Mouse (Mus musculus): ENCODE data around the gene Itih3. TPM values are rescaled to one million over a fixed set of nuclear protein-coding genes. Genes with fewer than 3 reads are reported as not detected.

Itih3 gene
- polyA plus RNA-seq, 1 experiment from 2014 or later, result 2.5 TPM

DNA sequence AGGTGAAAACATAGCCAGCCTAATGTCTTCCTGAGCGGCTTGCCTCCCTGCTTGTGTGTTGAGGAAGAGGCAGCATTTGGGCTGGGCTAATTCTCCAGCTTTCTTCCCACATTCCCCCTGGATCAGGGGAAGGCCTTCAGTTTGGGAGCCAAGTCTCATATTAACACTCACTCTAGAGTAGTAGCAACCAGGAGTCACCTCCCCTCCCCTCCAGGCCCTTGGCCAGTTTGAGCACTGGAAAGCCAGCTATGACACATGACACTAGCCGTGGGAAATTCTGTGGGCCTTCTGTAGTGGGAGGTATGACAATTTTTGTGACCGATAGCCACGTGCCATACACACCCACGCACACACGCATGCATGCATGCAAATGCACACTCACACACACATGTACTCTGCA, 17.6 kb downstream of the Itih3 start:
- ATAC-seq (ENCODE audit: low FRiP score), result no peak

DNA sequence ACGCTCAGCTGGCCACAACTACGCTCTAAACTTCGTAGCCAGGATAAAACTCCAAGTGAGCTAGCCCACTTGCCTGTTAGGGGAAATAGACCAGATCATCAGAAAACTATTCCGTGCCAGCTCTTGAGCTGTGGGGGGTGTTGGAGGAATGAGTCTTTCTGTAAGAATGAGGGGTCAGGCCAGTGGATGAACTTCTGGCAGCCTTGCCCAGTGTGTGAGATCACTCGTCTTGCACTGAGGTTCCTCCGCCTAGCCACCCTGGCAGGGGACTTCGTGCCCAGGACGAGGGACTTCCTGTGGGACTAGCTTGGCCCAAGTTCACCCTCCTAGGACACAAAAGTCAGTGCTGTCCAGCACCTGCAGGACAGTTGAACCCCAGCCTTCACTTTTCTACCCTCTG, 19.3 kb downstream of the Itih3 start:
- Histone ChIP-seq H3K4me2 (replicated peaks) (no peak overlapping the region), H3K27me3 (ENCODE audit: control insufficient read depth, insufficient read depth, low read length) (no peaks in the 10 kb centered on the region), H3K4me1 (replicated peaks; ENCODE audit: control insufficient read depth, insufficient read depth, low read length) (no peaks in the 10 kb centered on the region), H3K9ac (no peak overlapping the region), H3K9me3 (ENCODE audit: control insufficient read depth, low read length) (0 out of 2 replicates have a peak, but pooled peaks cover 4% of the 10 kb centered on the region), H3K4me3 (replicated peaks; ENCODE audit: low read length) (no peak overlapping the region), H3K27ac (no peak overlapping the region), H3K36me3 (replicated peaks; ENCODE audit: control insufficient read depth, insufficient read depth) (no peaks in the 10 kb centered on the region)
- no peak for ATAC-seq (ENCODE audit: low FRiP score)
- DNase-seq (ENCODE audit: low spot score), result no peak
- WGBS, result 82% methylated on average over 8 of the region's 8 CpGs

More for the DNA sequence above, 17.6 kb downstream of the Itih3 start:
- no peak for DNase-seq (ENCODE audit: low spot score)
- Histone ChIP-seq H3K9ac (no peak overlapping the region), H3K9me3 (ENCODE audit: control insufficient read depth, low read length) (no peaks in the 10 kb centered on the region), H3K27ac (no peak overlapping the region), H3K4me2 (replicated peaks) (no peak overlapping the region), H3K36me3 (replicated peaks; ENCODE audit: control insufficient read depth, insufficient read depth) (no peaks in the 10 kb centered on the region), H3K27me3 (ENCODE audit: control insufficient read depth, insufficient read depth, low read length) (no peaks in the 10 kb centered on the region), H3K4me1 (replicated peaks; ENCODE audit: control insufficient read depth, insufficient read depth, low read length) (no peaks in the 10 kb centered on the region), H3K4me3 (replicated peaks; ENCODE audit: low read length) (no peak overlapping the region)
- 92% methylated on average over 6 of the region's 6 CpGs for WGBS

DNA sequence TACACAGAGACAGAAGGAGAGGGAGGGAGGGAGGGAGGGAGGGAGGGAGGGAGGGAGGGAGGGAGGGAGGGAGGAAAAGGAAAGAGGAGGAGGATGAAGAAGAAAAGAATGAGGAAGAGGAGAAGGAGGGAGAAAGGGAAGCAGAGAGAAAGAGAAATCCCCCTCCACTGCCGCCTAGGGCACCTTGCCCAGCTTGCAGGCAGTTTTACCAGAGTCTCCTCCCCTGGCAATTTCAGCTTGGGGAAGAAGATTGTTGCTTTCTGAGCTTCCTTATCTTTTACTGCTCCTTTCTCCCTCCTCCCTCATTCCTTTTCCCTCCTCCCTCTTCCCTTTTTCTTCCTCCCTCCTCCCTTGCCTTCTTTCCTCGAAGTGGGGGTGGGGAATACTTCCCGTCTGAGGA, 20.5 kb downstream of the Itih3 start:
- Histone ChIP-seq H3K4me3 (replicated peaks; ENCODE audit: low read length) (no peak overlapping the region), H3K27me3 (ENCODE audit: control insufficient read depth, insufficient read depth, low read length) (no peaks in the 10 kb centered on the region), H3K27ac (no peak overlapping the region), H3K4me2 (replicated peaks) (no peak overlapping the region), H3K9ac (no peak overlapping the region), H3K36me3 (replicated peaks; ENCODE audit: control insufficient read depth, insufficient read depth) (no peaks in the 10 kb centered on the region), H3K9me3 (ENCODE audit: control insufficient read depth, low read length) (0 out of 2 replicates have a peak, but pooled peaks cover 6% of the 10 kb centered on the region), H3K4me1 (replicated peaks; ENCODE audit: control insufficient read depth, insufficient read depth, low read length) (no peaks in the 10 kb centered on the region)
- no peak for DNase-seq (ENCODE audit: low spot score)
- no peak for ATAC-seq (ENCODE audit: low FRiP score)
- WGBS, result 79% methylated on average over 3 of the region's 3 CpGs

DNA sequence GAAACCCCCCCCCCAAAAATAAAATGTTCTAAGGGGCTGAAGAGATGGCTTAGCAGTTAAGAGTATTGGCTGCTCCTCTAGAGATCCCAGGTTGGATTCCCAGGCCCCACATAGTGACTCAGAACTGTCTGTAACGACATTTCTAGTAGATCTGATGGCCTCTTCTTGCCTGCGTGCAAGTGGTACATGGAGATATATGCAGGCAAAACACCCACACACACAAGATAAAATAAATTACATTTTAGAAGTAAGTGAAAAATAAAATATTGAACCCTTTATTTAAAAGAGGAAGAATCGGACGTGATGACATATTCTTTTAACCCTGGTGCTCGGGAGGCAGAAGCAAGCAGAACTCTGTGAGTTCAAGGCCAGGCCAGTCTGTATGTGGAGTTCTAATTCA, 20.9 kb downstream of the Itih3 start:
- 91% methylated on average over 5 of the region's 5 CpGs for WGBS
- ATAC-seq (ENCODE audit: low FRiP score), result no peak
- H3K9ac ChIP-seq, result no peak overlapping the region

DNA sequence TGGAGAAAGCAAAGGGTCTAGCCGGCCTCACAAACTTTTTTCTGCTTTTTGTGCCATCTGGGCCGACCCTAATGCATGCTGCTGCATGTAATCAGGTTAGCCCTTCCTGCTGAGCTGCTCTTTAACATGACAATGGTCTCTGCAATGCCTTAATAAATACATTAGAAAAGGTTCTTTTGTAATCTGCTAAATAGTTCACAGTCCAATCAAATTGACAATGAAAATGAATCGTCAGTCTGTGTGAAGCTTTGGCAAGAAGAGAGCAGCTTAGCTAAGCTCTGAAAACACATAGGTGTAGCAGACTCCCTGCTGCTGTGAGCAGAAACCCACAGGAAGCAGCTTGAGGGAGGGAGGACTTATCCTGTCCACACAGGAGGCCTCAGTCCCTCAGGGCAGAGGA, 23.6 kb downstream of the Itih3 start:
- ATAC-seq (ENCODE audit: low FRiP score), result no peak
- Histone ChIP-seq H3K9ac (no peak overlapping the region), H3K4me2 (replicated peaks) (no peak overlapping the region), H3K27me3 (ENCODE audit: control insufficient read depth, insufficient read depth, low read length) (no peaks in the 10 kb centered on the region), H3K4me3 (replicated peaks; ENCODE audit: low read length) (no peak overlapping the region), H3K9me3 (ENCODE audit: control insufficient read depth, low read length) (0 out of 2 replicates have a peak, but pooled peaks cover 6% of the 10 kb centered on the region), H3K4me1 (replicated peaks; ENCODE audit: control insufficient read depth, insufficient read depth, low read length) (no peaks in the 10 kb centered on the region), H3K36me3 (replicated peaks; ENCODE audit: control insufficient read depth, insufficient read depth) (no peaks in the 10 kb centered on the region), H3K27ac (no peak overlapping the region)
- no peak for DNase-seq (ENCODE audit: low spot score)
- WGBS, result 21% methylated on average over 3 of the region's 3 CpGs

More for the DNA sequence above, 20.9 kb downstream of the Itih3 start:
- H3K4me3 ChIP-seq (replicated peaks; ENCODE audit: low read length), result no peak overlapping the region
- H3K27ac ChIP-seq, result no peak overlapping the region
- 0 out of 2 replicates have a peak, but pooled peaks cover 6% of the 10 kb centered on the region for H3K9me3 ChIP-seq (ENCODE audit: control insufficient read depth, low read length)
- no peaks in the 10 kb centered on the region for H3K4me1 ChIP-seq (replicated peaks; ENCODE audit: control insufficient read depth, insufficient read depth, low read length)
- H3K36me3 ChIP-seq (replicated peaks; ENCODE audit: control insufficient read depth, insufficient read depth), result no peaks in the 10 kb centered on the region
- no peak for DNase-seq (ENCODE audit: low spot score)
- no peak overlapping the region for H3K4me2 ChIP-seq (replicated peaks)
- no peaks in the 10 kb centered on the region for H3K27me3 ChIP-seq (ENCODE audit: control insufficient read depth, insufficient read depth, low read length)

DNA sequence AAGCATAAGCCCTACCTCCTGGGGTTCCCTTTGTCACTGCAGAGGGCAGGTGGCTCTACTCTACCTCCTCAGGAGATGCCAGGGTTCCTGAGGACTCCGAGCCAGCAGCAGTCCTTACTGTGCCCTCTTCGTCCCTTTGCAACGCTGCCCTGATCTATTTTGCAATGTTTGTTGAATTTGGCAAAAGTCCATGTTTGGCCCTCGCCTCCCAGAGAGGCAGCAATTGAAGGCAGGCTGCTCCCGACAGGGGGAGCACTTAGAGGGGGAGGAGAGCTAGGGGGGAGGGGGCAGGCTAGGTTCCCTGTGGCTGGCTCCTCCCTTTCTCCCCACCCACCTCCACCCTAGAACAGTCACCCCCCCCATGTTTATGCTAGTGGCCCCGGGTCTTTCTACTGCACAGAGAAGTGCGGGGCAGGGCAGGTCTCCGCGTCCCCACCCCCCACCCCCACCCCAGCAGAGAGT, 35.3 kb downstream of the Itih3 start:
- no peak overlapping the region for H3K4me3 ChIP-seq (replicated peaks; ENCODE audit: low read length)
- no peak for ATAC-seq (ENCODE audit: low FRiP score)

DNA sequence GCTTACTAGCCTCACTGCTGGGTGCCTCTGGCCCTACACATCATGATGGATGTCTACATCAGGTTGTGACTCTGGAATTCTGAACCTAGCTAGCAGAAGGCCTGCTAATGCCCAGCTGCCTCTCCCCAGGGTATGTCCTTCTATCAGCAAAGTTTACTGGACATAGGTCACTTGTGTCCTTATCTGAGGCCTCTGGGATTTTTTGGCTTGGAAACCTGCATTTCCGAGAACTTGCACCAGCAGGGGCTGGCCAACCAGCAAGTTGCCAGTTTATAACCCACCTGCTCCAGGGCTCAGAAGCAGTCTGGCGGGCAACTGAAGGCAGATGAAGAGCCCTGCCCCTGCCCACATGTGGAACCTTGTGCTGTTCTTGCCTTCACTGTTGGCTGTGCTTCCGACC, 37.4 kb downstream of the Itih3 start, which contains the start of gene Itih4:
Gene Itih4 (plus strand): TSS at position 273 of the 400 bp plus-strand sequence.
- no peaks in the 10 kb centered on the region for H3K36me3 ChIP-seq (replicated peaks; ENCODE audit: control insufficient read depth, insufficient read depth)
- H3K4me3 ChIP-seq (replicated peaks; ENCODE audit: low read length), result no peak within 1 kb of the TSS
- no peak for DNase-seq (ENCODE audit: low spot score)
- no peak within 1 kb of the TSS for H3K9ac ChIP-seq
- no peaks in the 10 kb centered on the region for H3K27me3 ChIP-seq (ENCODE audit: control insufficient read depth, insufficient read depth, low read length)
- H3K4me1 ChIP-seq (replicated peaks; ENCODE audit: control insufficient read depth, insufficient read depth, low read length), result no peaks in the 10 kb centered on the region
- WGBS, result 86% methylated on average over 3 of the region's 3 CpGs
- H3K27ac ChIP-seq, result no peak within 1 kb of the TSS
- no peak within 1 kb of the TSS for H3K4me2 ChIP-seq (replicated peaks)
- ATAC-seq (ENCODE audit: low FRiP score), result no peak
- H3K9me3 ChIP-seq (ENCODE audit: control insufficient read depth, low read length), result no peaks in the 10 kb centered on the region

More for the DNA sequence above, 35.3 kb downstream of the Itih3 start:
- Histone ChIP-seq H3K27me3 (ENCODE audit: control insufficient read depth, insufficient read depth, low read length) (no peaks in the 10 kb centered on the region), H3K4me1 (replicated peaks; ENCODE audit: control insufficient read depth, insufficient read depth, low read length) (no peaks in the 10 kb centered on the region), H3K4me2 (replicated peaks) (no peak overlapping the region), H3K36me3 (replicated peaks; ENCODE audit: control insufficient read depth, insufficient read depth) (no peaks in the 10 kb centered on the region), H3K9me3 (ENCODE audit: control insufficient read depth, low read length) (no peaks in the 10 kb centered on the region), H3K9ac (no peak overlapping the region), H3K27ac (no peak overlapping the region)
- 19% methylated on average over 9 of the region's 9 CpGs for WGBS
- peak; percentile 33 for DNase-seq (ENCODE audit: low spot score)

DNA sequence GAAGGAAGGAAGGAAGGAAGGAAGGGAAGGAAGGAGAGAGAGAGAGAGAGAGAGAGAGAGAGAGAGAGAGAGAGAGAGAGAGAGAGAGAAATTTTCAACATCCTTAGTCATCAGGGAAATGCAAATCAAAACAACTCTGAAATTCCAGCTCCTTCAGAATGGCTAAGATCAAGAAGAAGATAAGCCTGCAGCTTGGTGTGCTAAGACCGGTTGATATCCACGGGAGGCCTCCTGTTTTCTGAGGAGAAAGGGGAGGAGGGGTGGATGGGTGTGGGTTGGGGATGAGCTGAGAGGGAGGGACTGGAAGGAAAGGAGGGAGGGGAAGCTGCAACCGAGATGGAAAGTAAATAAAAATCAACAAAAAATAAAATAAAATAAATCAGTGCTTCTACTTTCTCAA, 38.3 kb downstream of the Itih3 start:
- DNase-seq (ENCODE audit: low spot score) (no peak), ATAC-seq (ENCODE audit: low FRiP score) (no peak)
- 24% methylated on average over 3 of the region's 3 CpGs for WGBS
- Histone ChIP-seq H3K9ac (no peak overlapping the region), H3K27ac (no peak overlapping the region), H3K27me3 (ENCODE audit: control insufficient read depth, insufficient read depth, low read length) (no peaks in the 10 kb centered on the region), H3K9me3 (ENCODE audit: control insufficient read depth, low read length) (no peaks in the 10 kb centered on the region), H3K4me3 (replicated peaks; ENCODE audit: low read length) (no peak overlapping the region), H3K4me1 (replicated peaks; ENCODE audit: control insufficient read depth, insufficient read depth, low read length) (no peaks in the 10 kb centered on the region), H3K36me3 (replicated peaks; ENCODE audit: control insufficient read depth, insufficient read depth) (no peaks in the 10 kb centered on the region), H3K4me2 (replicated peaks) (no peak overlapping the region)

DNA sequence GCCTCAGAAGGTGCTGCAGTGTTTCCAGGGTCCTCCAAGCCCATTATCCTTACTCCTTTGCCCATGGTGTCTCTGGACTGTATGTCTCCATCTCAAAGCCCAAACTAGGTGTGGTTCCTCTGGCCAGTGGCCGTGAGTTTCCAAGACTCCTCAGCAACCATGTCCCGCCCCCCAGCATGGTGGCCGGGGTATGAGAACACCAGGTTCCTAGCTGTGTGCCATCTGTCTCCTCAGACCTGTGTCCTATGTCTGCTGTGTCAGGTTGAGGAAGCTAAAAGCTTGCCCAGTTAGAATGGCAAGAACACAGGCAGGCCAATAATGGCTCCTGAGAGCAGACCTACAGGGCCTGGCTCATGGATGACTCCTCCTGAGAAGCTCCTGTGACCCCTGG, 41.8 kb downstream of the Itih3 start:
- Histone ChIP-seq H3K27me3 (ENCODE audit: control insufficient read depth, insufficient read depth, low read length) (no peaks in the 10 kb centered on the region), H3K9ac (no peak overlapping the region), H3K4me3 (replicated peaks; ENCODE audit: low read length) (no peak overlapping the region), H3K4me1 (replicated peaks; ENCODE audit: control insufficient read depth, insufficient read depth, low read length) (no peaks in the 10 kb centered on the region), H3K4me2 (replicated peaks) (no peak overlapping the region), H3K36me3 (replicated peaks; ENCODE audit: control insufficient read depth, insufficient read depth) (0 out of 2 replicates have a peak, but pooled peaks cover 4% of the 10 kb centered on the region), H3K9me3 (ENCODE audit: control insufficient read depth, low read length) (no peaks in the 10 kb centered on the region), H3K27ac (no peak overlapping the region)
- WGBS, result 96% methylated on average over 3 of the region's 3 CpGs
- DNase-seq (ENCODE audit: low spot score) (no peak), ATAC-seq (ENCODE audit: low FRiP score) (no peak)

Measured in hindbrain, embryonic 14.5 days (tissue).